Mouse (Mus musculus): ENCODE measurements around the gene Pbx1. TPM values are rescaled to one million over a fixed set of nuclear protein-coding genes. Genes with fewer than 3 reads are reported as not detected.
A peak's percentile ranks its signal among the peaks of the same experiment; 100 is the strongest.
"Not testable (repeated sequence)": the region's sequence is repeated elsewhere in the genome, so short reads cannot be mapped to it uniquely, and the experiment has no call there.

Pbx1 gene
- 49.9 TPM for polyA plus RNA-seq (2021)

GRCm38 (mm10) chr1:168432232-168432280 is at the start of gene Pbx1:
TSS of gene Pbx1 (minus strand) at chr1:168432270.
- DNase-seq (ENCODE audit: low read depth, low spot score); ATAC-seq; H3K27me3 ChIP-seq; POLR2A ChIA-PET; CTCF ChIA-PET: not testable (repeated sequence)
- in situ Hi-C loops (cut with MboI; ENCODE audit: low pct_unique_long_range_greater_than_20kb) = loop anchor here (5.0 to 25.0 kb wide), 4 partner anchors 50 to 905 kb away; no protein-coding TSS in a partner anchor

- ChIA-PET CTCF (no interaction called here), POLR2A (no interaction called here)
- ATAC-seq = no peak
- in situ Hi-C loops (cut with MboI; ENCODE audit: low pct_unique_long_range_greater_than_20kb) = no loop called here
- no peak for TF ChIP-seq CTCF (IDR thresholded peaks at IDR 0.05)
- DNase-seq (ENCODE audit: low read depth, low spot score) = no peak
- H3K27me3 ChIP-seq = no peaks in the 10 kb centered on the region
These were observed 47.6 kb upstream of the Pbx1 start for GRCm38 (mm10) chr1:168479626-168480025.

GRCm38 (mm10) chr1:168478829-168479228 is 46.8 kb upstream of the Pbx1 start:
- in situ Hi-C loops (cut with MboI; ENCODE audit: low pct_unique_long_range_greater_than_20kb) = no loop called here
- CTCF ChIA-PET = no interaction called here
- DNase-seq (ENCODE audit: low read depth, low spot score) = no peak
- POLR2A ChIA-PET = no interaction called here
- H3K27me3 ChIP-seq = no peaks in the 10 kb centered on the region
- no peak for ATAC-seq
- TF ChIP-seq CTCF (IDR thresholded peaks at IDR 0.05) = no peak

DNA sequence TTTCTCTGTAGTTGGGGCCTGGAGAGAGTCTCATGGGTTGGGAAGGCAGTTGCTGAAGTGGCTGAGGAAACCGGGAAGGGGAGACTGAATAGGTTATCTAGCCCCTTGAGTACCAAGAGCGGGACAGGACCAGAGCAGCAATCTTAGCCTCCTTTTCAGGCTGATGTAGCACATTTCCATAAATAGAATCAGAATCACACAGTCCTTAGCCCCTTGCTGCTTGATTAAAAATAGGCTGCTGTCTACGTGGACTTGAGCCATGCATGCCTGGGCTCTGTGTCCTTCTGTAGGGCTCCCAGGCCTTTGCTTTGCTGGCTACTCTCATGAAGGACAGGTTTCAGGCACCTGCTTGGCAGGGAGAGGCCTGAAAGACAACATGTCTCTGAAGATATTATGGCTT is 44.8 kb upstream of the Pbx1 start:
- TF ChIP-seq CTCF (IDR thresholded peaks at IDR 0.05) = no peak
- in situ Hi-C loops (cut with MboI; ENCODE audit: low pct_unique_long_range_greater_than_20kb) = no loop called here
- CTCF ChIA-PET = no interaction called here

GRCm38 (mm10) chr1:168476216-168476897 is 44.3 kb upstream of the Pbx1 start:
- no peak for TF ChIP-seq CTCF (IDR thresholded peaks at IDR 0.05)
- POLR2A ChIA-PET = interaction anchor here (0.6 kb wide), 1 partner anchor 101 kb away, joined by 4 read pairs; no protein-coding TSS in a partner anchor
- ATAC-seq (no peak), DNase-seq (ENCODE audit: low read depth, low spot score) (no peak)
- in situ Hi-C loops (cut with MboI; ENCODE audit: low pct_unique_long_range_greater_than_20kb) = no loop called here
- CTCF ChIA-PET = no interaction called here
- H3K27me3 ChIP-seq = no peaks in the 10 kb centered on the region

More for the DNA sequence above, 44.8 kb upstream of the Pbx1 start:
- no peak for ATAC-seq
- H3K27me3 ChIP-seq = no peaks in the 10 kb centered on the region
- POLR2A ChIA-PET = no interaction called here
- DNase-seq (ENCODE audit: low read depth, low spot score) = no peak

DNA sequence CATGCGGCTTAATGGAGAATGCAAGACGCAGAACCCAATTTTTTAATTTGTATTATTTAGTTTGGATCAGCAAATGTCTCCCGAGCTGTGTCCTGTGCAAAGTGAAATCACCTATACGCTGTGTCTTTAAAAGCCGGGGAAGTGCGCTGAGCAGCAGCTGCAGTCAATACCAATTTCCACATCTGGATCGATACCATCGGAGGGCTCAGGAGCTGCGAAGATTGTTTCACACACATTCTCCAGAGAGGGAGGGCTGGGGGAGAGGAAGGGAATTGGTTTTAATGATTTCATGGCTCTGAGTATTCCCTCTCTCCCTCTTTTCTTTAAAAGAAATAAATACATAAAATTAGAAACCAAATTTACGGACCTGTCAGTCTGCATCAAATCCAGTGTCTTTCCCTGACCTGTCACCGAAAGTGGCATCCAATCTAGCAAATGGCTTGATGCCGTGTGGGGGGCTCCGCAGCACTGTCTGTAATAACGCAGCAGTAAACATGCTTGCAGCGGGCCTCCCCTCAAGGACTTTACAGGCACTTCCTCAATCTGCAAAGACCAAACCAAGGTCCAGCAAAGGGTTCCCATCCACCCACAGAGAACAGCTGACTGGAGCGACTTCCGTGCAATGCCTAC is 43.6 kb upstream of the Pbx1 start:
- DNase-seq (ENCODE audit: low read depth, low spot score) (no peak), ATAC-seq (no peak)
- CTCF ChIA-PET = no interaction called here
- POLR2A ChIA-PET = interaction anchor here (0.6 kb wide), 1 partner anchor 102 kb away, joined by 4 read pairs; no protein-coding TSS in a partner anchor
- TF ChIP-seq CTCF (IDR thresholded peaks at IDR 0.05) = no peak
- no peaks in the 10 kb centered on the region for H3K27me3 ChIP-seq
- in situ Hi-C loops (cut with MboI; ENCODE audit: low pct_unique_long_range_greater_than_20kb) = no loop called here

DNA sequence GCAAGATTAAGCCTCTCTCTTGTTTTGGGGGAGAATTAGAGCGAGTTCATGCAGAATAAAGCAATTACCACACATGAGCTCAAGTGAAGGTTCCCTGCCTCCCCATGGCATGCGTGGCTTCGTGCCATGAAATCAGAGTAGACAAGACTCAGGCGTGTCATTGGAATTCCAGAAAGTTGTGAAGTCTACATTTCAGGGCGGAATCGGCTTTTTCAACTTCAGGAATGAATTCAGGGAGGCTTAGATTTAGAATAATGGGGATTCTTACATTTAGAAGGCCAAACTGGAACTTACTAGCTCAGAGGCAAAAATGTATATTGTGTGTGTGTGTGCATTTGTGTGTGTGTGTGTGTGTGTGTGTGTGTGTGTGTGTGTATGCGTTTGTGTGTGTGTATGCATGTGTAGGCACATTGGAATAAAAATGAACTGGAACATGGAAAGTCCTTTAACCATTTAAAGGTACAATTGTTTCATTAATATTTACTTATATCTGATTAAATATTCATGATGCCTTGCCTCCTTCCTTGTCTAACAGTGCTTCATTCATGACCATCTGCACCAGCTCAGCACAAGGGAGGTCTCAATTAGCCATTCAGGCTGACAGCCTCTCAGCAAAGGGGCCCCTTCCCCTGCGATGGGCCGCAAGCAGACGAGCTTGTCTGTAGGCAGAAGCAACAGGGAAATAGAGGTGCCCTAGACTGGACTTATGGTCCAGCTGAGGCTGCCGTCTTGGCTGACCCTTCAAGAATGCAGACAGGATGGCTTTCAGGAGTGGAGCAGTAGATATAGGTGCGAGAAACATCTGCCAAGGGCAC is 41.4 kb upstream of the Pbx1 start:
- no peaks in the 10 kb centered on the region for H3K27me3 ChIP-seq
- TF ChIP-seq CTCF (IDR thresholded peaks at IDR 0.05) = no peak
- CTCF ChIA-PET = no interaction called here
- DNase-seq (ENCODE audit: low read depth, low spot score) (peak; percentile 37), ATAC-seq (peak; percentile 67)
- in situ Hi-C loops (cut with MboI; ENCODE audit: low pct_unique_long_range_greater_than_20kb) = no loop called here
- POLR2A ChIA-PET = interaction anchor here (0.6 to 1.4 kb wide), 2 partner anchors 29 to 43 kb away, joined by 3 to 4 read pairs; no protein-coding TSS in a partner anchor

DNA sequence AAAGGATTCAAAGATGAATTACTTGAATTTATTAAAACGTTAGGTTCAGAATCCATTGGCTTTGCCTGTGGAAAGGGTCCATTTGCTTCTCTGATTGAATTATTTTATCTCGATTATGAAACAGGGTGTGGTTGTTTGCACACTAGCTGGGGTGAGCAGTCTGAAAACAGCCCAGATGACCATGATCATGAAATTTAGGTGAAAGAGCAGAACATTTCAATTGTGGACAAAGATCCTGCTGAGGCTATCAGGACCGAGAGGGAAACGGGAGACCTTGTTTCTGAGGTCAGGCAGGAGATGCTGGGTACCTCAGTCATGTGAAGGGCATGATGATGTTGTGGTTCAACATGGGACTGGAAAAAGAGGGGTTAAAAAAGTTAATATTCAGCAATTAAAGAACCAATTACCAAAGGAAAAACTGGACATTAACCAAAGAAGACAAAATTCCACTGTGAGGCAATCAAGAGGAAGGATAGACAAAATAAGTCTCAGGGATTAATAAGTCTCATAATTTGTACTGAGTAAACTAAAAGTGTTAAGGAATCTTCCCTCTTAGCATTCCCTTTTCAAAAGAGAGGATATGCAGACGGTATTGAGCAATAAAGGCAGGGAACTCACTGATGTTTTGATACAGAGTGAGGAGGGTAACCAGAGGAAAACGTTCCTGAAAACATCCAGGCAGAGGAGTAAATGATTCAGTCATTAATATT is 40.6 kb upstream of the Pbx1 start:
- in situ Hi-C loops (cut with MboI; ENCODE audit: low pct_unique_long_range_greater_than_20kb) = no loop called here
- peak; percentile 60 for ATAC-seq
- ChIA-PET CTCF (no interaction called here), POLR2A (no interaction called here)
- DNase-seq (ENCODE audit: low read depth, low spot score) = no peak
- no peak for TF ChIP-seq CTCF (IDR thresholded peaks at IDR 0.05)
- H3K27me3 ChIP-seq = no peaks in the 10 kb centered on the region

DNA sequence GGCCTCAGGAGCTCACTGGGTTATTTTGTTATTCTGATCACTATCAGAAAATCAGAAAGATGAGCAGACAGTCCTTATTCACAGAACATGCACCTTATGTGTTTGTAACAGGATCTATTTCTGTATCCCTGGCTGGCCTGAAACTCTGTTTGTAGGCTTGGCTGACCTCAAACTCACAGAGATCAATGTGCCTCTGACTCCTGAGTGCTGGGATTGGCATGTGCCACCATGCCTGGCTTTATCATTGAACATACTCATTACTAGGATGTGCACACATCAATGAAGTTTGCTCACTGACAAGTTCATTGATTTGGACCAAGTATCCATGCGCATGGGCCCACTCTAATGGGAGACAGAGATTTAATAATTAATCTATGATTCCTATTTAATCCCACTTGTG is 27.4 kb upstream of the Pbx1 start:
- in situ Hi-C loops (cut with MboI; ENCODE audit: low pct_unique_long_range_greater_than_20kb) = no loop called here
- ChIA-PET CTCF (no interaction called here), POLR2A (no interaction called here)
- H3K27me3 ChIP-seq = no peaks in the 10 kb centered on the region
- no peak for DNase-seq (ENCODE audit: low read depth, low spot score)
- no peak for TF ChIP-seq CTCF (IDR thresholded peaks at IDR 0.05)
- no peak for ATAC-seq

- DNase-seq (ENCODE audit: low read depth, low spot score) = no peak
- POLR2A ChIA-PET = no interaction called here
- no peaks in the 10 kb centered on the region for H3K27me3 ChIP-seq
- peak; percentile 25 for TF ChIP-seq CTCF (IDR thresholded peaks at IDR 0.05)
- no peak for ATAC-seq
- in situ Hi-C loops (cut with MboI; ENCODE audit: low pct_unique_long_range_greater_than_20kb) = no loop called here
- CTCF ChIA-PET = no interaction called here
These were observed 25.2 kb upstream of the Pbx1 start for GRCm38 (mm10) chr1:168457191-168457747.

- ChIA-PET POLR2A (interaction anchor here (0.6 kb wide), 1 partner anchor 49 kb away, joined by 3 read pairs; no protein-coding TSS in a partner anchor), CTCF (no interaction called here)
- H3K27me3 ChIP-seq = no peaks in the 10 kb centered on the region
- in situ Hi-C loops (cut with MboI; ENCODE audit: low pct_unique_long_range_greater_than_20kb) = no loop called here
- ATAC-seq = no peak
- TF ChIP-seq CTCF (IDR thresholded peaks at IDR 0.05) = no peak
- DNase-seq (ENCODE audit: low read depth, low spot score) = no peak
These were observed 23.1 kb upstream of the Pbx1 start for GRCm38 (mm10) chr1:168455178-168455577.
